Mouse (Mus musculus) brown adipose tissue, adult 24 weeks (tissue): ENCODE data around the gene Afg1l. TPM values are rescaled to one million over a fixed set of nuclear protein-coding genes. Genes with fewer than 3 reads are reported as not detected.

Source experiments
- polyA plus RNA-seq: library from polyadenylated mRNA; stranded (reverse); fragments of >200 nt; gene quantifications from 2 replicates; pipeline ENCODE4 v1.2.4, GENCODE M21; 2012; ENCODE audit not compliant: missing spikeins, insufficient read depth, insufficient read length

The Afg1l gene
- polyA plus RNA-seq, 1 experiment = 90.6 TPM

Other genes starting within 250 kb of the Afg1l start
- gene Foxo3, start 201.8 kb downstream of the Afg1l start, polyA plus RNA-seq = 4.7 and 6.4 TPM in 2 replicates
- gene Snx3, start 23.5 kb upstream of the Afg1l start, polyA plus RNA-seq = 163 and 187 TPM in 2 replicates
- not detected in 2 replicates for gene Nr2e1, start 105.1 kb upstream of the Afg1l start, polyA plus RNA-seq
- 12.0 and 13.4 TPM in 2 replicates for gene Ostm1, start 105.3 kb upstream of the Afg1l start, polyA plus RNA-seq